In the genomic region with DNA sequence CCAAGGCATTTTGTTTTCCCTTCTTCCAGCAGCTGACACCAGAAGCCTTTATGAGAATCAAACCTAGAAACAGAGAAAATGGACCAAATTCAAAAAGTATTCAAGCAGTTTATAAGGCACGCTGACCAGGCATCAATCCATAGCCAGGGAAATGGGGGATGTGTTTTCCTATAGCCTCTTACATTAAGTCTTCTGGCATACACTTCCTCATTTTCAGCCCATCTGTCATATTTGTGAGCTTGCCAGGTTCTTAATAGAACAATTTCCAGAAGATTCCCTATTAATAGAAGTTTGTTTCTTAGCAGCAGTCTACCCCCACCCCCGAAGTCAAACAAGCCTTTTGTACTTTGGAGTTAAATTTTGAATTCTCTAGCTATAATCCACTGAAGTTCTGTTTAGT, we compare ENCODE assay signal across 24 mouse cellular contexts.
DNase-seq lines count a peak whose midpoint lies in the region; ATAC-seq and TF ChIP-seq lines count a peak whose summit lies in the region.
"Had no signal": no experiment of that assay in that cellular context is flagged by ENCODE, and none has a peak within 500 bp of the region (broad histone marks: within the 10 kb centered on the region; RNA-seq: fewer than 3 reads in every experiment).

No protein-coding gene starts in this region.

- no peak overlapping the region for H3K9ac ChIP-seq in lung, postnatal 0 days (replicated peaks; ENCODE audit: low read depth)
- H3K9ac ChIP-seq: heart, embryonic 13.5 days; hindbrain, embryonic 14.5 days; limb, embryonic 13.5 days; liver, embryonic 13.5 days; lung, embryonic 14.5 days had no signal

- peak; percentile 26 for DNase-seq in cerebellum, adult 11-12 months
- no peak for DNase-seq in cerebellum, postnatal 4 days (ENCODE audit: low spot score in 2 of 2)
- DNase-seq in lung, postnatal 0 days (ENCODE audit: low spot score), result peak; percentile 15
- no peak for DNase-seq in lung, postnatal 10 days
- peak; percentile 68 for DNase-seq in cerebellum, postnatal 10 days
- DNase-seq in gastrocnemius, adult 18-20 months (ENCODE audit: low spot score), result no peak
- DNase-seq in ovary, postnatal 14 days (ENCODE audit: low spot score), result no peak
- no peak for DNase-seq in testis, postnatal 10 days (ENCODE audit: low spot score)
- DNase-seq: adrenal gland, postnatal 25 days; gastrocnemius, adult 2 months; kidney, postnatal 4 days; layer of hippocampus, adult 9-11 months; liver, embryonic 13.5 days; lung, embryonic 14.5 days; right cerebral cortex, adult 18-20 months; thymus, adult 18-20 months; thymus, postnatal 4 days had no signal

- no peaks in the 10 kb centered on the region for H3K36me3 ChIP-seq in lung, postnatal 0 days (ENCODE audit: insufficient read depth, low read length)
- H3K36me3 ChIP-seq: G1E; heart, embryonic 13.5 days; limb, embryonic 13.5 days; liver, embryonic 13.5 days; midbrain, embryonic 10.5 days had no signal

- H3K4me3 ChIP-seq in lung, postnatal 0 days (ENCODE audit: low read depth, low read length), result no peak overlapping the region
- H3K4me3 ChIP-seq: gastrocnemius, adult 2 months; heart, embryonic 13.5 days; limb, embryonic 13.5 days; liver, embryonic 13.5 days; midbrain, embryonic 10.5 days had no signal

- no peak overlapping the region for H3K27ac ChIP-seq in lung, postnatal 0 days (ENCODE audit: low read length)
- H3K27ac ChIP-seq: gastrocnemius, adult 2 months; heart, embryonic 13.5 days; hindbrain, embryonic 14.5 days; limb, embryonic 13.5 days; liver, embryonic 13.5 days; macrophage; midbrain, embryonic 10.5 days had no signal

- no peaks in the 10 kb centered on the region for H3K9me3 ChIP-seq in lung, postnatal 0 days (ENCODE audit: low read length)
- H3K9me3 ChIP-seq: G1E; heart, embryonic 13.5 days; limb, embryonic 13.5 days; liver, embryonic 13.5 days; midbrain, embryonic 10.5 days had no signal

- no peaks in the 10 kb centered on the region for H3K4me1 ChIP-seq in lung, postnatal 0 days (ENCODE audit: insufficient read depth, low read depth, low read length)
- H3K4me1 ChIP-seq: heart, embryonic 13.5 days; limb, embryonic 13.5 days; liver, embryonic 13.5 days had no signal

- no peak for TF ChIP-seq CTCF in lung, postnatal 0 days (IDR thresholded peaks at IDR 0.05)

- H3K4me2 ChIP-seq in lung, postnatal 0 days (replicated peaks; ENCODE audit: low read depth, low read length), result no peak overlapping the region
- H3K4me2 ChIP-seq: heart, embryonic 13.5 days; hindbrain, embryonic 14.5 days; limb, embryonic 13.5 days; liver, embryonic 13.5 days; lung, embryonic 14.5 days had no signal

- 60% methylated on average over 2 of the region's 2 CpGs for whole genome bisulfite sequencing in lung, postnatal 0 days

- no peak for TF ChIP-seq EP300 in lung, postnatal 0 days (IDR thresholded peaks at IDR 0.05)

- ATAC-seq in lung, postnatal 0 days, result no peak
- ATAC-seq: intestine, embryonic 16.5 days had no signal

- no peaks in the 10 kb centered on the region for H3K27me3 ChIP-seq in lung, postnatal 0 days (replicated peaks; ENCODE audit: insufficient read depth, low read length)
- H3K27me3 ChIP-seq: heart, embryonic 13.5 days; limb, embryonic 13.5 days; liver, embryonic 13.5 days had no signal

Comparison
In these comparisons a context has a peak if more than half of its experiments do, and no peak if none do; other contexts are left out.
1. DNase-seq: peak in cerebellum, adult 11-12 months (single experiment), lung, postnatal 0 days (single experiment) and cerebellum, postnatal 10 days (2 of 2); none in cerebellum, postnatal 4 days (0 of 2), lung, postnatal 10 days (single experiment), gastrocnemius, adult 18-20 months (single experiment), ovary, postnatal 14 days (single experiment) and testis, postnatal 10 days (single experiment).